26 mouse cellular contexts compared by ENCODE assay signal in the genomic region with DNA sequence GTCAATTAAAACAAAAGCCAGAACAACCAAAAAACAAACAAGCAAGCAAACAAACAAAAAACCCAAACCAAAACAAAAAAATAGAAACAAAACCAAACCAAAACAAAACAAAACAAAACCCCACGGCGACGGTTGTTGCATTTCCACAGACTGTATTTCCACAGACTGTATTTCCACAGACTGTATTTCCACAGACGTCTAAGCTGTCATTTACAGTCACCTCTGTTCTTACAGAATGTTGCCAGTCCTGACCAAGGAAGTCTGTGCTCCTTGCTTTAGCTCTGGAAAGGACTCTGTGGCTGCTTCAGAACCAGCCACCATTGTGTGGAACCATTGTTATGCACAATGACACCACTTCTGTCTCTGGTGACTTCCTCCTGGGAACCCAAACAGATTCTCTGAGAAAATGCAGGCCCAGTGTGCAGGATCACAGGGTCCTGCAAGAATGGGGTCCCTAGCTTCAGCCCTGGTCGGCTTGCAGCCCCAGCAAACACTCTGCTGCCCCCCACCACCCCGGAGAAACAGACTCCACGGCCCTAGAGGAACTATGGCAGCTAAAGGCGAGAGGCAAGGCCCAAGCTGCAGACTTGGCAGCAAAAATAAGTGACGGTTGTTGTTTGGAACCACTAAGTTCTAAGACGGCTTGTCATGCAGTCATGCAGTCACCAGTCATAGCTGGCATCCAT. TPM values are rescaled to one million over a fixed set of nuclear protein-coding genes. Genes with fewer than 3 reads are reported as not detected.
DNase-seq lines count a peak whose midpoint lies in the region; ATAC-seq and TF ChIP-seq lines count a peak whose summit lies in the region.
"Had no signal": no experiment of that assay in that cellular context is flagged by ENCODE, and none has a peak within 500 bp of the region (broad histone marks: within the 10 kb centered on the region; RNA-seq: fewer than 3 reads in every experiment).

No protein-coding gene starts in this region.

- H3K4me3 ChIP-seq in hindbrain, embryonic 10.5 days, result no peak overlapping the region
- H3K4me3 ChIP-seq in hindbrain, postnatal 0 days (ENCODE audit: low read length), result no peak overlapping the region
- H3K4me3 ChIP-seq in bone marrow, adult 2 months (replicated peaks; ENCODE audit: control insufficient read depth, low read depth, low read length), result no peak overlapping the region
- no peak overlapping the region for H3K4me3 ChIP-seq in limb, embryonic 15.5 days
- H3K4me3 ChIP-seq: embryonic facial prominence, embryonic 15.5 days; forebrain, embryonic 12.5 days; heart, adult 2 months; lung, embryonic 15.5 days; neural tube, embryonic 13.5 days; stomach, embryonic 15.5 days had no signal

- ATAC-seq in hindbrain, postnatal 0 days, result no peak
- ATAC-seq in limb, embryonic 15.5 days (ENCODE audit: insufficient number of reproducible peaks, low FRiP score, low TSS enrichment, low read depth), result no peak
- ATAC-seq: intestine, embryonic 16.5 days; midbrain, embryonic 16.5 days had no signal

- H3K9ac ChIP-seq in hindbrain, postnatal 0 days (replicated peaks; ENCODE audit: low read length), result no peak overlapping the region
- H3K9ac ChIP-seq in limb, embryonic 15.5 days, result no peak overlapping the region
- H3K9ac ChIP-seq: embryonic facial prominence, embryonic 15.5 days; forebrain, embryonic 12.5 days; lung, embryonic 15.5 days; neural tube, embryonic 13.5 days; stomach, embryonic 15.5 days had no signal

- no peak for TF ChIP-seq CTCF in hindbrain, postnatal 0 days (IDR thresholded peaks at IDR 0.05; ENCODE audit: low read depth)
- no peak for TF ChIP-seq CTCF in bone marrow, adult 2 months (IDR thresholded peaks at IDR 0.05; ENCODE audit: control insufficient read depth, insufficient read depth, low read length)

- no peaks in the 10 kb centered on the region for H3K27me3 ChIP-seq in hindbrain, embryonic 10.5 days (ENCODE audit: insufficient read depth, poor library complexity, severe bottlenecking)
- H3K27me3 ChIP-seq in hindbrain, postnatal 0 days (ENCODE audit: insufficient read depth, low read length), result no peaks in the 10 kb centered on the region
- no peaks in the 10 kb centered on the region for H3K27me3 ChIP-seq in limb, embryonic 15.5 days
- H3K27me3 ChIP-seq: embryonic facial prominence, embryonic 15.5 days; forebrain, embryonic 12.5 days; lung, embryonic 15.5 days; neural tube, embryonic 13.5 days; stomach, embryonic 15.5 days had no signal

- 47% methylated on average over 10 of the region's 10 CpGs for WGBS in hindbrain, embryonic 10.5 days
- WGBS in hindbrain, postnatal 0 days, result 44% methylated on average over 10 of the region's 10 CpGs
- WGBS in bone marrow, adult 2 months, result 44% methylated on average over 10 of the region's 10 CpGs
- WGBS in limb, embryonic 15.5 days, result 58% methylated on average over 10 of the region's 10 CpGs

- DNase-seq in hindbrain, embryonic 10.5 days (ENCODE audit: low spot score), result no peak
- no peak for DNase-seq in hindbrain, postnatal 0 days (ENCODE audit: low spot score)
- DNase-seq in 416B (ENCODE audit: low read depth), result peak; percentile 28
- DNase-seq in Muller cell, postnatal 12 days (ENCODE audit: inconsistent ontology term), result no peak
- DNase-seq in lung, adult 18-20 months, result no peak
- DNase-seq in spleen, adult 12 weeks (ENCODE audit: low spot score), result no peak
- DNase-seq: heart, postnatal 4 days; kidney, postnatal 25 days; retina, postnatal 1 day; spleen, adult 18-20 months had no signal

- peak overlapping the region; percentile 66 for H3K27ac ChIP-seq in hindbrain, embryonic 10.5 days
- H3K27ac ChIP-seq in hindbrain, postnatal 0 days, result no peak overlapping the region
- peak overlapping the region; percentile 70 for H3K27ac ChIP-seq in bone marrow, adult 2 months (ENCODE audit: control insufficient read depth, insufficient read depth, low read depth, low read length, poor library complexity)
- H3K27ac ChIP-seq in limb, embryonic 15.5 days, result peak overlapping the region; percentile 58
- H3K27ac ChIP-seq: embryonic facial prominence, embryonic 15.5 days; forebrain, embryonic 12.5 days; heart, adult 2 months; lung, embryonic 15.5 days; neural tube, embryonic 13.5 days; stomach, embryonic 15.5 days had no signal

- H3K36me3 ChIP-seq in hindbrain, embryonic 10.5 days, result peaks cover 8% of the 10 kb centered on the region
- H3K36me3 ChIP-seq in hindbrain, postnatal 0 days (ENCODE audit: insufficient read depth, low read length), result peaks cover 4% of the 10 kb centered on the region; the same call in 1 of the 2 replicates
- H3K36me3 ChIP-seq in limb, embryonic 15.5 days, result peaks cover 10% of the 10 kb centered on the region; the same call in 1 of the 2 replicates

- no peak for TF ChIP-seq POLR2A in bone marrow, adult 2 months (IDR thresholded peaks at IDR 0.05; ENCODE audit: borderline replicate concordance, control insufficient read depth, low read depth, low read length)

- peaks cover 40% of the 10 kb centered on the region for H3K4me1 ChIP-seq in hindbrain, embryonic 10.5 days (replicated peaks)
- peaks cover 13% of the 10 kb centered on the region; the same call in 1 of the 2 replicates for H3K4me1 ChIP-seq in hindbrain, postnatal 0 days (ENCODE audit: insufficient read depth, low read length)
- H3K4me1 ChIP-seq in bone marrow, adult 2 months (ENCODE audit: control insufficient read depth, insufficient read depth, low read length), result peaks cover 14% of the 10 kb centered on the region
- H3K4me1 ChIP-seq in limb, embryonic 15.5 days, result peaks cover 43% of the 10 kb centered on the region

- no peaks in the 10 kb centered on the region for H3K9me3 ChIP-seq in hindbrain, embryonic 10.5 days
- H3K9me3 ChIP-seq in hindbrain, postnatal 0 days (ENCODE audit: low read length), result no peaks in the 10 kb centered on the region
- no peaks in the 10 kb centered on the region for H3K9me3 ChIP-seq in limb, embryonic 15.5 days
- H3K9me3 ChIP-seq: embryonic facial prominence, embryonic 15.5 days; forebrain, embryonic 12.5 days; lung, embryonic 15.5 days; neural tube, embryonic 13.5 days; stomach, embryonic 15.5 days had no signal

- no peak overlapping the region for H3K4me2 ChIP-seq in hindbrain, postnatal 0 days (ENCODE audit: low read depth, low read length)
- H3K4me2 ChIP-seq in limb, embryonic 15.5 days, result no peak overlapping the region
- H3K4me2 ChIP-seq: embryonic facial prominence, embryonic 15.5 days; forebrain, embryonic 12.5 days; lung, embryonic 15.5 days; neural tube, embryonic 13.5 days; stomach, embryonic 15.5 days had no signal

RNA-seq across cellular contexts. Expression of a gene that starts 30.7 kb away (rescaled TPM):
- polyA plus RNA-seq in hindbrain, embryonic 10.5 days (2016; fragmentation: Nextera tagmentation; extraction: Ambion mirVana), result 8.2 and 8.8 TPM in 2 replicates
- 6.3 and 12.8 TPM in 2 replicates for total RNA-seq in hindbrain, postnatal 0 days (2014; rRNA removed)
- 10.9 and 11.3 TPM in 2 replicates for polyA plus RNA-seq in hindbrain, postnatal 0 days (2015; fragmentation: Nextera tagmentation; extraction: Ambion mirVana)
- polyA plus RNA-seq in bone marrow, adult 2 months (2011; ENCODE audit: insufficient read depth, insufficient read length, low replicate concordance, missing spikeins), result 11.8 and 19.6 TPM in 2 replicates
- 12.2 and 14.7 TPM in 2 replicates for polyA plus RNA-seq in limb, embryonic 15.5 days (2015; fragmentation: Nextera tagmentation; extraction: Ambion mirVana)

RNA-seq across cellular contexts. Expression of a gene that starts 30.9 kb away (rescaled TPM):
- 14.0 and 14.3 TPM in 2 replicates for polyA plus RNA-seq in hindbrain, embryonic 10.5 days (2016; fragmentation: Nextera tagmentation; extraction: Ambion mirVana)
- 30.8 and 42.4 TPM in 2 replicates for total RNA-seq in hindbrain, postnatal 0 days (2014; rRNA removed)
- 22.4 and 24.5 TPM in 2 replicates for polyA plus RNA-seq in hindbrain, postnatal 0 days (2015; fragmentation: Nextera tagmentation; extraction: Ambion mirVana)
- 2.1 and 2.5 TPM in 2 replicates for polyA plus RNA-seq in bone marrow, adult 2 months (2011; ENCODE audit: insufficient read depth, insufficient read length, low replicate concordance, missing spikeins)
- polyA plus RNA-seq in limb, embryonic 15.5 days (2015; fragmentation: Nextera tagmentation; extraction: Ambion mirVana), result 37.1 and 37.8 TPM in 2 replicates

RNA-seq across cellular contexts. Expression of a gene that starts 31.1 kb away (rescaled TPM):
- 0.95 TPM in 1 of 2 replicates, not detected in the other for polyA plus RNA-seq in hindbrain, embryonic 10.5 days (2016; fragmentation: Nextera tagmentation; extraction: Ambion mirVana)
- not detected in 2 replicates for total RNA-seq in hindbrain, postnatal 0 days (2014; rRNA removed)
- 1.2 TPM in 1 of 2 replicates, not detected in the other for polyA plus RNA-seq in hindbrain, postnatal 0 days (2015; fragmentation: Nextera tagmentation; extraction: Ambion mirVana)
- not detected in 2 replicates for polyA plus RNA-seq in bone marrow, adult 2 months (2011; ENCODE audit: insufficient read depth, insufficient read length, low replicate concordance, missing spikeins)
- polyA plus RNA-seq in limb, embryonic 15.5 days (2015; fragmentation: Nextera tagmentation; extraction: Ambion mirVana), result 0.97 and 1.7 TPM in 2 replicates
- total RNA-seq: adrenal gland, postnatal 4 days; gastrocnemius, adult 18-20 months; layer of hippocampus, postnatal 14 days; left cerebral cortex, postnatal 14 days; MEL had no signal
- polyA plus RNA-seq: cortical plate, adult 2 months; midbrain, embryonic 16.5 days; stomach, embryonic 15.5 days had no signal
